Mouse (Mus musculus) hindbrain, embryonic 15.5 days (tissue): ENCODE measurements at regions not wholly inside any gene's neighbourhood (a gene's known extent, or its start where the extent isn't known, plus 50 kb on each side); places are given as distances from the start of the nearest gene placed in this dataset.

Source experiments
- ATAC-seq: fragments of 200-750 bp; cut with Nextera tagmentation; 2 replicates; pipeline ENCODE4 v1.8.0; 2017; ENCODE audit warnings: low read depth, moderate number of reproducible peaks, moderate TSS enrichment; ENCODE audit not compliant: low FRiP score
- H3K27ac ChIP-seq: fragments of 300-500 bp; sonication (generic); replicated peaks from 2 replicates; pipeline ENCODE4 v1.5.1; 2015; ENCODE audit warnings: mild to moderate bottlenecking, inconsistent platforms
- H3K27me3 ChIP-seq: fragments of 300-500 bp; sonication (generic); 2 replicates; pipeline ENCODE4 v1.6.1; 2015; ENCODE audit warnings: control low read depth, inconsistent platforms
- H3K36me3 ChIP-seq: fragments of 300-500 bp; sonication (generic); 2 replicates; pipeline ENCODE4 v1.6.1; 2015; ENCODE audit warnings: control low read depth, inconsistent platforms
- H3K4me1 ChIP-seq: fragments of 300-500 bp; sonication (generic); replicated peaks from 2 replicates; pipeline ENCODE4 v1.6.1; 2015; ENCODE audit warnings: control low read depth, inconsistent platforms
- H3K4me2 ChIP-seq: fragments of 300-500 bp; sonication (generic); 2 replicates; pipeline ENCODE4 v1.6.1; 2015; ENCODE audit warnings: moderate library complexity, mild to moderate bottlenecking, inconsistent platforms
- H3K4me3 ChIP-seq: fragments of 300-500 bp; sonication (generic); 2 replicates; pipeline ENCODE4 v1.5.1; 2015; ENCODE audit warnings: mild to moderate bottlenecking, inconsistent platforms
- H3K9ac ChIP-seq: fragments of 300-500 bp; sonication (generic); 2 replicates; pipeline ENCODE4 v1.6.1; 2015; ENCODE audit warnings: inconsistent platforms
- H3K9me3 ChIP-seq: fragments of 300-500 bp; sonication (generic); 2 replicates; pipeline ENCODE4 v1.6.1; 2016; ENCODE audit warnings: control low read depth, inconsistent platforms
- WGBS: fragments of 180-500 bp; shearing (Covaris S2); methylation state at CpG from one replicate; pipeline ENCODE4 v1.1.7; 2015; 5-methylcytosine and 5-hydroxymethylcytosine counted together

DNA sequence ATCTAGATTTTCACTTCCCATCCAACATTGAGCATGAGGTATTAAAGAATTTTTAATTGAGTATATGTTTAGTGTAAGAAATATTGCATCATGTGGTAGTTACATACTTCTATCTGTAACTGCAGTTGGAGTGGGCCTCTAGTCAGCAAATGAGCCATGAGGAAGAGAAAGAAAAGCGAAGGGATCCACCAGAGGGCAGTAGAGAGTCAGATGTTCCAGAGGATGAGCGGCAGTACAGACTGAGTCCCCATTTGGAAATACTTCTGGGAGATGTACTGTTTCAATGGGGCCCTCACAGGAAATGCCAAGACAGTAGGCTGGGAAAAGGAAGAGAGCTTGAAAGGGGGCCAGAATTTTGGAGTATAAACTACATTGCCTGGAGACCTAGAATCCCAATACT, 221.2 kb downstream of the Myh15 start:
- Histone ChIP-seq H3K27ac (no peak overlapping the region), H3K36me3 (no peaks in the 10 kb centered on the region), H3K9me3 (no peaks in the 10 kb centered on the region), H3K4me3 (no peak overlapping the region), H3K4me1 (no peaks in the 10 kb centered on the region), H3K27me3 (no peaks in the 10 kb centered on the region), H3K9ac (no peak overlapping the region), H3K4me2 (no peak overlapping the region)
- peak; percentile 59; the same call in 1 of the 2 replicates for ATAC-seq
- 4% methylated on average over 2 of the region's 2 CpGs for WGBS

DNA sequence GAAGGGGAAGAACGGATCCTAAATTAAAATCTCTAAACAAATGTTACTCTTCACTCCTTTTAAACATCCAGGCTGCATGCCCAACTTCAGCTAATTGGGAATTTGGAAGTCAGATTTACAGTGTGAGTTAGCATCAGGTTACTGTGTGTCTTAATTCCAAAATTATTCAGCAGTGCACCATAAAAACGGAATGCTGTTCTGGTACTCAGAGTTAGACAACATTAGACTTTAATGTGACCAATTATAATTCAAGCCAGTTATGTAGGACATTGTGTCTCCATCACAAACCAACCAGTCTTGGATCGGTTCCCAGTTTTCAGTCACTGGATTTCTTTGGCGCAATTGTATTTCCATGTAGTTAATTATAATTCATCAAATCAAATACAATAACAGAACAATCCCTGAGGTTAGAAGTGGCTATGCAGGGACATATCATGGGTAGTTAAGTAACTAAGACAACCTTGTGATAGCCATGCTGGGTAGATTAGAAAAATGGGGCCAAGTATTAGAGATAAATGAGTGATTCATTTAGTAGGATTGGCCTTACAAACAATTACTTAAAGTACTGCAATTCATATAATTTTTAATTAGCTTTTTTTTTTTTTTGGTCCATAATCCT, 230.9 kb downstream of the Myh15 start:
- ATAC-seq: no peak
- no peak overlapping the region for H3K9ac ChIP-seq
- WGBS: 58% methylated on average over 4 of the region's 4 CpGs

GRCm38 (mm10) chr16:49289200-49290079, 232.2 kb downstream of the Myh15 start:
- 0 out of 2 replicates have a peak, but pooled peaks cover 3% of the 10 kb centered on the region for H3K4me1 ChIP-seq
- H3K4me2 ChIP-seq: no peak overlapping the region
- H3K4me3 ChIP-seq: no peak overlapping the region
- H3K27ac ChIP-seq: no peak overlapping the region
- no peaks in the 10 kb centered on the region for H3K36me3 ChIP-seq
- H3K9me3 ChIP-seq: no peaks in the 10 kb centered on the region
- H3K27me3 ChIP-seq: no peaks in the 10 kb centered on the region
- H3K9ac ChIP-seq: no peak overlapping the region
- ATAC-seq: no peak
- 81% methylated on average over 10 of the region's 10 CpGs for WGBS

More for the DNA sequence above, 230.9 kb downstream of the Myh15 start:
- H3K27ac ChIP-seq: no peak overlapping the region
- H3K4me2 ChIP-seq: no peak overlapping the region
- no peaks in the 10 kb centered on the region for H3K36me3 ChIP-seq
- no peaks in the 10 kb centered on the region for H3K27me3 ChIP-seq
- H3K4me1 ChIP-seq: 0 out of 2 replicates have a peak, but pooled peaks cover 3% of the 10 kb centered on the region
- no peaks in the 10 kb centered on the region for H3K9me3 ChIP-seq
- no peak overlapping the region for H3K4me3 ChIP-seq

- 58% methylated on average over 6 of the region's 6 CpGs for WGBS
Measured at GRCm38 (mm10) chr16:49303612-49304307, 246.5 kb downstream of the Myh15 start.

DNA sequence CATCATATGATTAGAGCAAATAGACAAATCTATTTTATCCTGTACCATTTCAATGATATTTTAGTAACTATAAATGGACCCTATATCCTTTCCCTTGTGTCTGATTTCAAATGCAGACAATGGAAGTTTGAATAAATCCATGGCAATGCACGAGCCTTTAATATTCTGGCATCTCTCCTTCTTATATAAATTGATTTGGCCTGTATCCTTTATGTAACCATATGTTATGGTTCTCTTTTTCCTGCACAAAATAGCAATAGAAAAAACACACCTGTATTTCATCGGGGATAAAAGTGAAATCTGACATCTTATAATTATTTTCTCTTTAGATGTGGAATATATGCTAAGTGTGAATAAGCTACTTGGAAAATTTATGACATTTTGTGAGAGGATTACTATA, 247.1 kb downstream of the Myh15 start:
- Histone ChIP-seq H3K9ac (no peak overlapping the region), H3K9me3 (no peaks in the 10 kb centered on the region), H3K4me2 (no peak overlapping the region), H3K27me3 (no peaks in the 10 kb centered on the region), H3K27ac (no peak overlapping the region), H3K36me3 (no peaks in the 10 kb centered on the region), H3K4me3 (no peak overlapping the region), H3K4me1 (no peaks in the 10 kb centered on the region)
- 72% methylated on average over 2 of the region's 2 CpGs for WGBS
- ATAC-seq: no peak

More at GRCm38 (mm10) chr16:49303612-49304307, 246.5 kb downstream of the Myh15 start:
- no peaks in the 10 kb centered on the region for H3K27me3 ChIP-seq
- H3K9me3 ChIP-seq: no peaks in the 10 kb centered on the region
- H3K4me2 ChIP-seq: no peak overlapping the region
- ATAC-seq: no peak
- H3K9ac ChIP-seq: no peak overlapping the region
- no peaks in the 10 kb centered on the region for H3K4me1 ChIP-seq
- no peak overlapping the region for H3K4me3 ChIP-seq
- H3K27ac ChIP-seq: no peak overlapping the region
- no peaks in the 10 kb centered on the region for H3K36me3 ChIP-seq

GRCm38 (mm10) chr16:49317061-49317460, 259.8 kb downstream of the Myh15 start:
- Histone ChIP-seq H3K4me2 (no peak overlapping the region), H3K27ac (no peak overlapping the region), H3K4me1 (no peaks in the 10 kb centered on the region), H3K27me3 (no peaks in the 10 kb centered on the region), H3K9ac (no peak overlapping the region), H3K4me3 (no peak overlapping the region), H3K36me3 (no peaks in the 10 kb centered on the region), H3K9me3 (no peaks in the 10 kb centered on the region)
- 85% methylated on average over 2 of the region's 2 CpGs for WGBS
- ATAC-seq: no peak

- ATAC-seq: peak; percentile 51; the same call in 1 of the 2 replicates
- H3K4me3 ChIP-seq: no peak overlapping the region
- no peak overlapping the region for H3K27ac ChIP-seq
- no peaks in the 10 kb centered on the region for H3K9me3 ChIP-seq
- H3K27me3 ChIP-seq: no peaks in the 10 kb centered on the region
- WGBS: 51% methylated on average over 4 of the region's 4 CpGs
- H3K36me3 ChIP-seq: no peaks in the 10 kb centered on the region
- H3K9ac ChIP-seq: no peak overlapping the region
- no peak overlapping the region for H3K4me2 ChIP-seq
- no peaks in the 10 kb centered on the region for H3K4me1 ChIP-seq
Measured at GRCm38 (mm10) chr16:49319047-49319678, 261.9 kb downstream of the Myh15 start.

DNA sequence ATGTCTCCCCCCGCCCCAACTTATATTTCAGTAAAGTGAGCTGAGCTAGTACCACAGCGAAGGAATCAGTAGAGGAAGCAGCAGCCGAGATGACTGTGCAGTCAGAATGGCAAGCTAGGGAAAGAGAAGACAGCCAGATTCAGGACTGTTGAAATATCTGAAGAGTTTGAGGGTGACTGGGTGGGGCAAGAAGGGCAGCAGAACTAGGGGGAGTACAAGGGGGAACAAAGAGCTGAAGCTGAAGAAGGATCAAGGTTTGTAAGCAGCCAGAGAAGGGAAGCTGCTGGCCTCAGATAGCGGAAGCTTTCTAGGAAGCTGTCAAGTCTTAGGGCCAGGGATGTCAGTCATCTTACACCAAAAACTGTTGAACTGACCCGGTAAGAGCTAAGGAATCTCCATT, 262.5 kb downstream of the Myh15 start:
- no peaks in the 10 kb centered on the region for H3K27me3 ChIP-seq
- H3K27ac ChIP-seq: no peak overlapping the region
- WGBS: 85% methylated on average over 5 of the region's 5 CpGs
- no peak overlapping the region for H3K4me2 ChIP-seq
- no peak overlapping the region for H3K4me3 ChIP-seq
- ATAC-seq: no peak
- H3K9ac ChIP-seq: no peak overlapping the region
- no peaks in the 10 kb centered on the region for H3K9me3 ChIP-seq
- no peaks in the 10 kb centered on the region for H3K36me3 ChIP-seq
- H3K4me1 ChIP-seq: no peaks in the 10 kb centered on the region

DNA sequence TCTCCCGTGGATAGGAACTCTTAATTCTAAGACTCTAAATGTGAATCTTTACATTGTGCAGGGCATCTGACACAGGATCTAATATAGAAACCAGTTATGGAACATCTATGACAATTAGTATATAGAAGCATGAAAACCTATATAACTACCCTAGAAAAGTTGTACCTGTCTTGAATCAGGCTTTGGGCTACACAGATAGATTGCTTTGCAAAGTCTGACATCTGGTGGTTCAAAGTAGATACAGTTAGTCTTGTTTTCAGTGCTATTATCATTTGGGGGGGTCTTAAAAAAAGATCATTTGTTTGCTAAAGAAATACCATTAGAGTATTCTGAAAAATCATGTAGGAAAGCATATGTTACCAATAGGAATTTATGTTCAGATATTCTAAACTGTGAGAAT, 264.7 kb downstream of the Myh15 start:
- Histone ChIP-seq H3K9ac (no peak overlapping the region), H3K27me3 (no peaks in the 10 kb centered on the region), H3K9me3 (no peaks in the 10 kb centered on the region), H3K4me1 (no peaks in the 10 kb centered on the region), H3K4me3 (no peak overlapping the region), H3K4me2 (no peak overlapping the region), H3K36me3 (no peaks in the 10 kb centered on the region), H3K27ac (no peak overlapping the region)
- ATAC-seq: no peak
- WGBS: 98% methylated on average over 1 of the region's 1 CpGs

DNA sequence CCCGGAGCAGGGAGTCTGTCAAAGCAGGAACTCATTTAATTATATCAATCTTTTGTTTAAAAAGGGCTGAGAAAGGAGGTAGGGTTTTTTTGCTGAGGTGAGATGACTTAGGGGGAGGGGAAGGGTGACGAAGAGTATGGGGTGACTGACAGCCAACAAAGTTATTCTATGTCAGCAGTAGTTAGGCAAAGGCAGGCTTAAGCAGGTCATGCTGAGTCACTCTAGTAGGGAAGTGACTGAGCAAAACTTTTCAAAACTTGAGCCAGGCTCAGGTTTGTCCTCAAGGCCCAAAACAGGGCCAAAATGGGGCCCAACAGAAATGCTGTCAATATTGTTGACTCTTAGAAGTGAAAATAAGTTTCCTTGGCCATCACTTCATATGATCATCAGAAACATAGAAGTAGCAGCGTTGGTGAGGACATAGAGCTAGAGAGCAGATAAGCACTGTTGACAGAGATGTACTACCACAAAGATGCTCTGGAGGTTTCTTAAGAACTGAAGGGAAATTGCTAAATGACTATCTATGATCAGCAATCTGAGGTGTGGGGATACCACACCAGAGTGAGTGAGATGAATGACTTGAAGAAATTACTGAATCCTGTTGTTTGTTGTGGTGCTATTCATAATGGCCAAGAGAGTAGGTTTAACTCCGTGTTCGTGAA, 273.6 kb downstream of the Myh15 start:
- no peaks in the 10 kb centered on the region for H3K27me3 ChIP-seq
- WGBS: 87% methylated on average over 5 of the region's 5 CpGs
- H3K4me2 ChIP-seq: no peak overlapping the region

GRCm38 (mm10) chr16:49332107-49332722, 274.9 kb downstream of the Myh15 start:
- H3K4me3 ChIP-seq: no peak overlapping the region
- peak; percentile 59; the same call in 1 of the 2 replicates for ATAC-seq
- no peak overlapping the region for H3K9ac ChIP-seq

More for the DNA sequence above, 273.6 kb downstream of the Myh15 start:
- H3K9me3 ChIP-seq: no peaks in the 10 kb centered on the region
- H3K4me3 ChIP-seq: no peak overlapping the region
- no peak for ATAC-seq
- no peak overlapping the region for H3K9ac ChIP-seq
- no peaks in the 10 kb centered on the region for H3K36me3 ChIP-seq
- no peaks in the 10 kb centered on the region for H3K4me1 ChIP-seq
- no peak overlapping the region for H3K27ac ChIP-seq

More at GRCm38 (mm10) chr16:49332107-49332722, 274.9 kb downstream of the Myh15 start:
- H3K27ac ChIP-seq: no peak overlapping the region
- H3K4me1 ChIP-seq: no peaks in the 10 kb centered on the region
- 77% methylated on average over 5 of the region's 5 CpGs for WGBS
- H3K9me3 ChIP-seq: no peaks in the 10 kb centered on the region
- no peaks in the 10 kb centered on the region for H3K27me3 ChIP-seq
- no peak overlapping the region for H3K4me2 ChIP-seq
- H3K36me3 ChIP-seq: no peaks in the 10 kb centered on the region
